Mouse (Mus musculus) liver, postnatal 0 days (tissue): Measurements from ENCODE around the gene Dlg2. TPM values are rescaled to one million over a fixed set of nuclear protein-coding genes. Genes with fewer than 3 reads are reported as not detected.

Experiments
- ATAC-seq: fragments of 200-750 bp; cut with Nextera tagmentation; 2 replicates; pipeline ENCODE4 v1.8.0; 2017; ENCODE audit warnings: mild to moderate bottlenecking, moderate library complexity
- DNase-seq: peaks from one replicate; pipeline ENCODE4 v3.0.0-alpha.2; 2016
- H3K27ac ChIP-seq: fragments of 300-500 bp; sonication (generic); 2 replicates; pipeline ENCODE4 v1.5.1; 2014; ENCODE audit warnings: antibody characterized with exemption, moderate library complexity, mild to moderate bottlenecking, low read depth
- H3K27me3 ChIP-seq: fragments of 300-500 bp; sonication (generic); 2 replicates; pipeline ENCODE4 v1.6.1; 2014; ENCODE audit warnings: low read length, control low read depth, mixed read lengths; ENCODE audit not compliant: insufficient read depth
- H3K36me3 ChIP-seq: fragments of 300-500 bp; sonication (generic); replicated peaks from 2 replicates; pipeline ENCODE4 v1.6.1; 2014; ENCODE audit warnings: mild to moderate bottlenecking, control low read depth, low read length, moderate library complexity, mixed read lengths; ENCODE audit not compliant: insufficient read depth
- H3K4me1 ChIP-seq: fragments of 300-500 bp; sonication (generic); 2 replicates; pipeline ENCODE4 v1.6.1; 2014; ENCODE audit warnings: antibody characterized with exemption, mild to moderate bottlenecking, control low read depth; ENCODE audit not compliant: insufficient read depth
- H3K4me2 ChIP-seq: fragments of 300-500 bp; sonication (generic); 2 replicates; pipeline ENCODE4 v1.6.1; 2014; ENCODE audit warnings: low read depth, mild to moderate bottlenecking, low read length, moderate library complexity, mixed read lengths
- H3K4me3 ChIP-seq: fragments of 300-500 bp; sonication (generic); 2 replicates; pipeline ENCODE4 v1.5.1; 2014; ENCODE audit warnings: low read depth, low read length
- H3K9ac ChIP-seq: fragments of 300-500 bp; sonication (generic); replicated peaks from 2 replicates; pipeline ENCODE4 v1.6.1; 2014; ENCODE audit warnings: mild to moderate bottlenecking, moderate library complexity
- H3K9me3 ChIP-seq: fragments of 300-500 bp; sonication (generic); 2 replicates; pipeline ENCODE4 v1.6.1; 2016; ENCODE audit warnings: mild to moderate bottlenecking, control low read depth, low read length, mixed read lengths
- CTCF ChIP-seq: sonication (generic); IDR thresholded peaks from 2 replicates; pipeline ENCODE4 v1.5.1; 2016; ENCODE audit warnings: antibody characterized with exemption, low read depth
- EP300 ChIP-seq: IDR thresholded peaks from 2 replicates; pipeline ENCODE4 v1.6.1; 2016; ENCODE audit warnings: antibody characterized with exemption, low read depth, mild to moderate bottlenecking
- WGBS: fragments of 180-500 bp; shearing (Covaris S2); extraction: QIAGEN DNeasy Blood & Tissue Kit; methylation state at CpG from one replicate; pipeline ENCODE4 v1.1.7; 2014; ENCODE audit not compliant: insufficient replicate concordance; 5-methylcytosine and 5-hydroxymethylcytosine counted together
- polyA plus RNA-seq: library from polyadenylated mRNA; unstranded; fragments of >200 nt; fragmentation: Nextera tagmentation; extraction: Ambion mirVana; gene quantifications from 2 replicates; pipeline ENCODE4 v1.2.1, GENCODE M21; 2015

The Dlg2 gene
- polyA plus RNA-seq, 1 experiment from 2014 or later, result 0.41 TPM

DNA sequence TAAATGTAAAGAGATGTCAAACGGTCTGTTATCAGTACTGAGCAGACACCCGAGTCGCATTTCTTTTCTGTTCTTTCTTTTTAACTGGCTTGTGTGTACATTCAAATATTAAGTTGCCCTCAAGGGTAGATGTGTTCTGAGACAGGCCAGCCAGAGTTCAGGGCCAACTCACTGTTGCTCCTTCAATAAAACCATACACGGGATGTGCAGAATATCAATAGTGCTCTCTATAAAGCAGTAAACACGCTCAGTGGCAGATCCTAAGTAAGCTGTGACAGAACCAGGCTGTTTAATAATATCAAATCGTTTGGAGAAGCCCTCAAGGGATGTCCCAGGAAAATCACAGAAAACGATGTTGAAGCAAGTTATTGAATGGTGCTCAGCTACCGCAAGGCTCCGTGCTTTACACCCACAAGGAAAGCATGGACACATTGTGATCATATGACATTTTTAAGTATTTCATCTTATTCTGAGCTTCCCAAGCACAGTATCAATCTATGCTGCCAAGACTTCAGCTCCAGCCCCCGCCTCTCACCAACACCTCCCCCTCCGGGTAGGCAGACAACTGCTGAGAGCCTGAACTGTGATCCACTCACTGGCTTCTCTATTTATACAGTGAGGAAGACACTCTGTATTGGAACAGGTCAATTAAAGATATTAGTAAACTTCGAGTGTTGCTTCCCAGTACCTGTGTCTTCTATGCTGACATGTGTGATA, 1458.6 kb downstream of the Dlg2 start:
- H3K4me3 ChIP-seq, result no peak overlapping the region
- no peaks in the 10 kb centered on the region for H3K9me3 ChIP-seq
- H3K4me2 ChIP-seq, result no peak overlapping the region
- H3K9ac ChIP-seq, result no peak overlapping the region
- TF ChIP-seq EP300 (no peak), CTCF (no peak)
- WGBS, result 56% methylated on average over 12 of the region's 12 CpGs
- no peak overlapping the region for H3K27ac ChIP-seq
- ATAC-seq, result no peak
- no peaks in the 10 kb centered on the region for H3K36me3 ChIP-seq
- no peaks in the 10 kb centered on the region for H3K4me1 ChIP-seq
- no peaks in the 10 kb centered on the region for H3K27me3 ChIP-seq
- DNase-seq, result no peak

DNA sequence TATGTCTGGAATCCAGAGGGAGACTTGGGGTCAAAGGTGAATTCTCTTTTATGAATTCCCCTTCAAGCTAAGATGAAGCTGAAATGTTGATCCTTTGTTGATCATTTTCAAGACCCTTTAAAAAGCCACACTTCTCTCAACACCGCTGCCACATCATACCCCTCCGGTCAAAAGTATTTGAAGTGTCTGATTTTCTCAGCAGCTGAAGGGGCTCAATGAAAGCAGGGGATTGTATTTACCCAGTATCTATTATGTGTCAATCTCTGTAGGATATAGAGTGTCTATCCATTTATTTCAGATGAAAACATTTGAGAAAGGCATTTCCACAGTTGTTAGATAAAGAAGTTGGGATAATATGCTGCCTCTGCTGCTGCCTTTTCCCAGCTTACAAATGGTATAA, 1459.7 kb downstream of the Dlg2 start:
- Histone ChIP-seq H3K9me3 (no peaks in the 10 kb centered on the region), H3K36me3 (no peaks in the 10 kb centered on the region), H3K4me1 (no peaks in the 10 kb centered on the region), H3K27ac (no peak overlapping the region), H3K9ac (no peak overlapping the region), H3K4me2 (no peak overlapping the region), H3K27me3 (no peaks in the 10 kb centered on the region), H3K4me3 (no peak overlapping the region)
- WGBS, result 84% methylated on average over 2 of the region's 2 CpGs
- TF ChIP-seq EP300 (no peak), CTCF (no peak)
- ATAC-seq (no peak), DNase-seq (no peak)

DNA sequence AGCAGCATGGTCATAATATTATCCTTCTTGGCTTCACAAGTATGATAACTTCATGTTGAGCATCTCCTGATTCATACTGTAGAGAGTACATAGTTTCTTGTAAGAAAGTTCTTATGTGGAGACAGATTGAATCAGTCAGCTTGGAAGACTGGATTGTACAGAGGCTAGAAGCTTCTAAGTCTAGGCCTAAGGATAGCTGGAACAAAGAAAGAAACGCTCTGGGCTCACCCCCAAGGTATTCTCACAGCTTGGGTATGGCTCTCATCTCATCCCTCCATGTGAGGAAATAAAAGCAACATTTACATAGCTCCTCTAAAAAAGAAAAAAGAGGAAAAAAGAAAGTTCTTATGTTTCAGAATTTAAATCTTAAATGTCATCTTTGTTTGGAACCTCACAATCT, 1466.8 kb downstream of the Dlg2 start:
- no peak for TF ChIP-seq EP300
- TF ChIP-seq CTCF, result no peak
- Histone ChIP-seq H3K4me1 (no peaks in the 10 kb centered on the region), H3K4me2 (no peak overlapping the region), H3K27ac (no peak overlapping the region), H3K36me3 (no peaks in the 10 kb centered on the region), H3K27me3 (no peaks in the 10 kb centered on the region), H3K9me3 (no peaks in the 10 kb centered on the region), H3K9ac (no peak overlapping the region), H3K4me3 (no peak overlapping the region)
- ATAC-seq, result no peak
- 73% methylated on average over 1 of the region's 1 CpGs for WGBS
- DNase-seq, result no peak

DNA sequence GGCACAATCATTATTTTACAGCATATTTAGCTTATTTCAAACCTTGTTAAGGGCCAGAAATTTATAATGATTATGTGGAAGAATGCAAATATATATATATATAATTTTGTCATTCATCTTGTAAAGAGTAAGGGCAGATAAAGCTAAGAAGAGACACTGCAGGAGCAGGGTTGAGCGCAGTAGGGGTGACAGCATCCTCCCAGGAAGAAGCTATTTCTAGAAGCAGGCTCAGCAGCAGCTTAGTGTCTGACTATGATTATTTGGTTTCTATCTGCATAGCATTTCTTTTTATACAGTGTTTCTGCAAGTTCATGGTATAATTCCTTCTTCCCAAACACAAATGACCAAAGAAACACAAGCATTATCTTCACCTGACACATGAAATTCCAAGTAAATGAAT, 1479.1 kb downstream of the Dlg2 start:
- H3K9ac ChIP-seq, result no peak overlapping the region
- no peaks in the 10 kb centered on the region for H3K9me3 ChIP-seq
- H3K27me3 ChIP-seq, result no peaks in the 10 kb centered on the region
- 91% methylated on average over 1 of the region's 1 CpGs for WGBS
- no peaks in the 10 kb centered on the region for H3K4me1 ChIP-seq
- no peak for TF ChIP-seq CTCF
- TF ChIP-seq EP300, result no peak
- no peak overlapping the region for H3K27ac ChIP-seq
- DNase-seq (no peak), ATAC-seq (no peak)
- no peak overlapping the region for H3K4me2 ChIP-seq
- no peak overlapping the region for H3K4me3 ChIP-seq
- H3K36me3 ChIP-seq, result no peaks in the 10 kb centered on the region

DNA sequence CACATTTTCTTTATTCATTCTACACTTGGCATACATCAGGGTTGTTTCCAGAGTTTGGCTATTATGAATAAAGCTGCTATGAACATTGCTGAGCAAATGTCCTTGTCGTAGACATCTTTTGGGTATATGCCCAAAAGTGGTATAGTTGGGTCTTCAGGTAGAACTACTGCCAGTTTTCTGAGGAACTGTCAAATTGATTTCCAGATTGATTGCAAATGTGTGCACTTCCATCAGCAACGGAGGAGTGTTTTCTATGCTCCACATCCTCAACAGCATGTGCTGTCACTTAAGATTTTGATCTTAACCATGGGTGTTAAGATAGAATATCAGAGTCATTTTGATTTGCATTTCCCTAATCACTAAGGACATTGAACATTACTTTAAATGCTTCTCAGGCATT, 1486.5 kb downstream of the Dlg2 start:
- TF ChIP-seq CTCF, result no peak
- no peak for TF ChIP-seq EP300
- DNase-seq (no peak), ATAC-seq (no peak)
- Histone ChIP-seq H3K9me3 (no peaks in the 10 kb centered on the region), H3K4me2 (no peak overlapping the region), H3K27me3 (no peaks in the 10 kb centered on the region), H3K4me3 (no peak overlapping the region), H3K4me1 (no peaks in the 10 kb centered on the region), H3K27ac (no peak overlapping the region), H3K36me3 (no peaks in the 10 kb centered on the region), H3K9ac (no peak overlapping the region)
- 73% methylated on average over 2 of the region's 2 CpGs for WGBS

DNA sequence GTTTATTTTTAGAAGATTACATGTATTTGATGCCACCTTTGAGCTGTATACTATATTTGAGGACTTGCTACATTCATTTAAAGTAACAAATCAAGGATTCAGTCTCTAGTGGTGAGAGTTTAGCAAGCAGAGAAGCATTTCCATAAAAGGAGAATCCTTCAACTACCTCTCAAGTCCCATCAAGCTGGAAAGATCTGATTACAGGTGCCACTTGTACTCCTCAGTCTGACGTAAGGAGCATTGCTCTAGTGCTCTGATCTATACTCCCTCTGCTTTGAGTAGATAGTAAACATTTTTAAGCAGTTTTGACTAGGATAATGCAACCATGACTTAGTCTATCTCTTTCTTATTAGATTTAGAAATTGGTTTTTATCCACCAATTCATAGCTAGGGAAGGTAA, 1496.5 kb downstream of the Dlg2 start:
- Histone ChIP-seq H3K4me2 (no peak overlapping the region), H3K4me1 (no peaks in the 10 kb centered on the region), H3K27me3 (no peaks in the 10 kb centered on the region), H3K4me3 (no peak overlapping the region), H3K9me3 (no peaks in the 10 kb centered on the region), H3K9ac (no peak overlapping the region), H3K27ac (no peak overlapping the region), H3K36me3 (no peaks in the 10 kb centered on the region)
- 67% methylated on average over 1 of the region's 1 CpGs for WGBS
- TF ChIP-seq CTCF (no peak), EP300 (no peak)
- DNase-seq (no peak), ATAC-seq (no peak)
